Mouse (Mus musculus): ENCODE measurements around the gene Dennd2c.

GRCm38 (mm10) chr3:103107565-103108240 lies 5.3 kb downstream of the Dennd2c start:
- TF ChIP-seq CTCF (IDR thresholded peaks at IDR 0.05; ENCODE audit: borderline replicate concordance, insufficient read depth, low read depth, low read length) (no peak), POLR2A (IDR thresholded peaks at IDR 0.05; ENCODE audit: borderline replicate concordance, insufficient read depth, low read length) (no peak)

All from cerebellum, adult 2 months (tissue).